Mouse (Mus musculus) layer of hippocampus, adult 9-11 months (tissue): ENCODE results near the gene Zfp346.
"Not testable (repeated sequence)": the region's sequence is repeated elsewhere in the genome, so short reads cannot be mapped to it uniquely, and the experiment has no call there.

ENCODE experiments used
- DNase-seq: peaks from one replicate; pipeline ENCODE4 v3.0.0; 2022

The Zfp346 gene

DNA sequence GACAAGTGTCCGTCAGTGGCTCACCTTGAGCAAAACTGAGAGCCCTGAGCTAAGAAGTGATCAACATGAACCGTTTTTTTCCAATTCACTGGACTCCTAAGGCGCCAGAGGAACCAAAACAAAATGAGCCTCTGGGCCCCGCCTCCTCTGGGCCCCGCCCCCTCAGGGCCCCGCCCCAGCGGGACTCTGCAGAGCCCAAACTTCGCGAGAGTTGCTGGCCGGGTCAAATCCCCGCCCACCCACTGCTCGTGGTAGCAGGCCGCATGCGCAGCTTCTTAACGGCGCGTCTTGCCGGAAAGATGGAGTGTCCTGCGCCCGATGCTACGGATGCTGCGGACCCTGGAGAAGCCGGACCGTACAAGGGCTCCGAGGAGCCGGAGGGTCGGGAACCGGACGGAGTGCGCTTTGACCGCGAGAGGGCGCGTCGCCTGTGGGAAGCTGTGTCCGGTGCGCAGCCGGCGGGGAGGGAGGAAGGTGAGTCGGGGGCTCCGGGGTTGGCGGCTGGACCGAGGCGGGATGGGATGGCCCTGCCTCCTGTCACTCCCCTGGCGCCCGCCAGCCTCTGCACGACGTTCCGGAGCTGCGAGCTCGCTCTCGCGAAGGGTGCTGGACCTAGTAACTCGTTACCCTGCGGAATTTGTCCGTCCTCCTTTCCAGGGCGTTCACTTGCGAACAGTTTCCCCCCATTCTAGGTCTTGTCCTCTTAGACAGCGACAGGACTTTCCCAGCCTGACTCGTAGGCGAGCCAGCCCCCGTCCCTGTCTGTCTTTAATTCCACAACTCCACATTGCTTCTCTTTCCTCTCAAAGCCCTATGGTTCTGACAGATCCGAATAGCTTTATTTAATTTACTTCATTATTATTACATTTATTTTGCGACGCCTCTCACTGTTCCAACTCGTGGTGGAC lies at the start of gene Zfp346:
Gene Zfp346, plus strand, starts transcription at position 267 of the 908 bp plus-strand sequence.
- DNase-seq: peak; percentile 97

DNA sequence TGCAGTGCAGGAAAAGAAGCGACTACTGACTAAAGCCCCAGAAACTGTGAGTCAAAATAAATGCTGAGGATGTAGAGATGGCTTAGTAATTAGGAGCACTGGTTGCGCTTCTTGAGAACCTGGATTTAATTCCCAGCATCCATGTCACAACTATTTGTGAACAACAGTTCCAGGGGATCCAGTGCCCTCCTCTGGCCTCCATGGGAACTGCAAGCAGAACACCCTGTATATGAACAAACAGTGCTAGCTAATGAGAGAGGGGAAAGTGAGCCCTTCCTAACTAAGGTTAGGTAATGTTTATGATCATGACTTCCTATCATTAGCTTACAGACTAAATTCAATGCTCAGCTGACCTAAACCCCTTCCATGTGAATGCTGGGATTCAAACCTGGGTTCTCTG lies 47.1 kb upstream of the Zfp346 start:
- DNase-seq: no peak

DNA sequence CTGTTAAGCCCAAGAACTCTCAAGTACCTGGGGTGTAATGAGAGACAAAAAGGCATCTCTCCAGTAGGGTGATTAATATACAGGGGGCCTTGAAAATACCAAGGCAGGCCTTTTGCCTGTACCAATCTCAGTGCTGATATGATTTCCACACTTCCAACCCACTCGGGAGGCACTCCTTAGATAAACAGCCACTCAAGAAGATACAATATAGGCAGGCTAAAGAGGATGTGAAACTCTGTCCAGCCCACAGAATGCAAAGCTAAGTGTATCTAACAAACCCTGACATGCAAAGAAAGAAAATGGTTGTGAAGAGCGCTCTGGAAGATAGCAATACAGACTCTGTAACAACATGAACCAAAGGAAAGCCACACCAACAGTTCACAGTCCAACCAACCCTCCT lies 41.8 kb upstream of the Zfp346 start:
- DNase-seq: no peak

- DNase-seq: no peak
Measured at GRCm38 (mm10) chr13:55069719-55070118, 35.4 kb upstream of the Zfp346 start.

- DNase-seq: no peak
Measured at GRCm38 (mm10) chr13:55071322-55071721, 33.8 kb upstream of the Zfp346 start.

GRCm38 (mm10) chr13:55075597-55075996 lies 29.5 kb upstream of the Zfp346 start:
- DNase-seq: no peak

- peak; percentile 55 for DNase-seq
Measured at GRCm38 (mm10) chr13:55092588-55092987, 12.5 kb upstream of the Zfp346 start.

DNA sequence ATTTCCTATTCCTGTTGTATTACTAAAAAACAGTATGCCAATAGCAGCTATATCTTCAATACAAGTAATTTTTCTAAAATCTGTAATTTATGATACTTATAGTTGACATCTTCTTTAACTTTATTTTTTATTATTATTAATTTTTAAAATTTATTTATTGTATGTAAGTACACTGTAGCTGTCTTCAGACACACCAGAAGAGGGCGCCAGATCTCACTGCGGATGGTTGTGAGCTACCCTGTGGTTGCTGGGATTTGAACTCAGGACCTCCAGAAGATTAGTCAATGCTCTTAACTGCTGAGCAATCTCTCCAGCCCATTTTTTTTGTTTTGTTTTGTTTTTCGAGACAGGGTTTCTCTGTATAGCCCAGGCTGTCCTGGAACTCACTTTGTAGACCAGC lies 7.3 kb upstream of the Zfp346 start:
- not testable (repeated sequence) for DNase-seq

DNA sequence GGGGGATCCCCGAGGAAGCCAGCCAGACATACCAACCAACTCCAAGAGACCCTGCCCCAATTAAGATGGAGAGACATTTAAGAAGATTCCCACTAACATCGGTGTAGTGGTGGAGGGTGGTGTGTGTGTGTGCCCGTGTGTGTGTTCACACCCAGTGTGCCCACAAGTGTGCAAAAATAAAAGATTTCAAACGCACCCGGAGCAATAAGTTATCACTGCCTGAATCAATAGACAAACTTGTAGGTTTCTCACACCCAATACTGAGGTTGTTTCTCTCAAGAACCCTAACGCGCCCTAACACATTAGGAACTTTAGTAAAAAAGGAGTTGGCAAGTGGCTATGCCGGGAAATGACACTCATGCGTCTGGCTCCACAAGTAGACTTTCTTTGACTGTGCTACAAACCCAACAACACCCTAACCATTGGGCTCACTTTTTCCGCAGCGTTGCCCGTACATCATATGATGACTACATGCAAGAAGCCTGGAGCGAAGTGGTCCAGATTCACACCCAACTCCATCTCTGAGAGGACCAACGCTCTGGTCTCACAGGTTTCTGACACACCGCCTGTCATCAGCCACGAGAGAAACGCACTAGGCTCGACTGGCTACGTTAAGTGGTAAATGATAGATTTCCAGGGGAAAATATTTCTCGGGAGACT lies 5.9 kb upstream of the Zfp346 start:
- DNase-seq: no peak

- DNase-seq: peak; percentile 86
Measured at GRCm38 (mm10) chr13:55099726-55100478, 5.2 kb upstream of the Zfp346 start, which contains the start of gene Uimc1. Gene Uimc1, minus strand, starts transcription at chr13:55100300.

DNA sequence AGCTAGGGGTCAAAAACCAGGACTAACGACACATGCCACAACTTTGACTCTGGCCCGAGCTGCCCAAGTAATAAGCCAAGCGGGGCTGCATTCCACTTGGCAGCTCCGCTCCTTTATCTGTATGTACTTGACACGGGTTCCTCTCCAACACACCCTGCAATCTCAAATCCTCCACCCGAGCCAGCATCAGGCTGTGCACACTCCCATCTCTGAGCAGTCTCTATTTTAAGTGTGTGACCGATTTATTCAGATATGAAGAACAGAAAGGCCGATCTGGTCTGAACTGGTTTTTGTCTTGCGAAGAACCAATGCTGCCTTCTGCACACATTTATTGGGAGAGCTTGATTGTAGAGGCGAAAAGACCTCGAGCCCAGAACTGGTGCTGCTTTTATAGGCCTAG lies 3.5 kb upstream of the Zfp346 start:
- no peak for DNase-seq

- DNase-seq: no peak
Measured at GRCm38 (mm10) chr13:55102366-55102765, 2.7 kb upstream of the Zfp346 start.

DNA sequence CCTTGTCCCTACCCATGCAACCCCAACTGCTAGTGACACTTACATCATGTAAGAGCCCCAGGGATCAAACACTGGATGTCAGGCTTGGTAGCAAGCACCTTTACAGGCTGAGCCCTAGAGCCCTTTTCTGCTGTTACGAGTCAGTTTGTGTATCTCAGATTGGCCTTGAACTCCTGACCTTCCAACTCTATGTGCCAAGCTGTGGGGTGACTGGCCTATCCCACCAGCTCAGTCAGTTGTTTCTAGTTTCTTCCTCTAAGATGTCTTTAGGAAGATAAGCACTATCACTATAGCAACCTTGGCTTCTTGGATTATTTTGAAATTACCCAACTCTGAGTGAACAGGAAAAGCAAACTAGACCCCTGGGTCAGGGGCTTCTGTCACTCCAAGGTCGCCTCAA lies 1.8 kb upstream of the Zfp346 start:
- no peak for DNase-seq

GRCm38 (mm10) chr13:55105953-55106691 lies 1.0 kb downstream of the Zfp346 start:
- DNase-seq: no peak

- no peak for DNase-seq
Measured at GRCm38 (mm10) chr13:55107116-55107515, 2.0 kb downstream of the Zfp346 start.

GRCm38 (mm10) chr13:55107694-55108093 lies 2.6 kb downstream of the Zfp346 start:
- DNase-seq: peak; percentile 56

DNA sequence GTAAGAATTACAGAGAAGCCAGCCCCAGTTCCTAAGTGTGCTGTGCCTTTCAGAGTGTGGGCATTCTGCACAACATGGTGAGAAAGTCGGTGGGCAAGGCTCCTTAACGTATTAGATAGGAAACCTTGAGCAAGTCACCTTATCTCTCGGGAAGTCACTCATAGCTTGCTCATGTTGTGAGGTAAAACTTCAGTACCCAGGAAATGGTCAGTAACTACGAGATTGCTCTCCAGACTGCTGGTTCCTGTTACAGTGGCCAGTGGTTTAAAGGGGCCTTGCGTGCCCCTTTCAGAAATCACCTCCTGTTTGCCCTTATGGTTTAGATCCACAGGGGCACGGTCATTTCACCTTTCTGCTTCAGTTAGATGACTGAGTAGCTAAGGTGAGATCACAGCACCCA lies 9.3 kb downstream of the Zfp346 start:
- DNase-seq: no peak

- no peak for DNase-seq
Measured at GRCm38 (mm10) chr13:55124903-55125302, 19.8 kb downstream of the Zfp346 start.

DNA sequence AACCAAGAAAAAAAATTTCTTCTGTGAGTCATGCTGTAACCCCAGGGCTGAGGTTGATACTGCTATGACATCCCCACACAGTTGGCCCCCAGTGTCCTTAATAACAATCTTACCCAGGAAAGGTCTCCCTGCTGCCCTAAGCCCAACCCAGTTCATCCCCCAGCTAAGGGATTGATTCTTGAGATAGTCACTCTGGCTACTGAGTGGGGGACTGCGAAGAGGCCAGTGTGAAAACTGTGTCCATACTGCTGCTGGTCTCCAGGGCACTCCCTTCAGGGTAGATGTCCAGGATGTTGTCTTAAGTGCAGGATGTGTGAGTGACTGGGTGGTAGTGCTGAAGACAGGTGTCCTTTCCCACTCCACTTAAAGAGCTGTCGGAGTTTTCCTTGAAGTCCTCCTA lies 28.3 kb downstream of the Zfp346 start, which contains the start of gene Gm17617:
Gene Gm17617, minus strand, starts transcription at position 101 of the 400 bp plus-strand sequence.
- DNase-seq: no peak

- DNase-seq: no peak
Measured at GRCm38 (mm10) chr13:55135382-55135781, 30.3 kb downstream of the Zfp346 start.

DNA sequence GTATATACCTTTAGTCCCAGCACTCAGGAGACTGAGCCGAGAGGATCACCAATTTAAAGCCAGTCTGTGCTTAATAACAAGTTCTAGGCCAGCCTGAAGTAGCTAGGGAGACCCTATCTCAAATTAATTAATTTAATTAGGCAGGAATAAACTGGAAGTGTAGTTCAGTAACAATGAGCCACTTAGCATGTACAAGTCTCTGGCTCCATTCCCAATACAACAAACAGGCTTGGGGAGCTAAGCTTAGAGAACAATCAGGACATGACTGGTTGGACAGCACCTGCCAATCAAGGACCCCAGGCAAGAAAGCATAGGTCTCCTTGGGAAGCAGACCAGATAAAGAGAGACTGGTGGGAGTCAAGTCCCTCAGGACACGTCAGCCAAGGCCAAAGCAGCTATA lies 35.2 kb downstream of the Zfp346 start:
- no peak for DNase-seq

DNA sequence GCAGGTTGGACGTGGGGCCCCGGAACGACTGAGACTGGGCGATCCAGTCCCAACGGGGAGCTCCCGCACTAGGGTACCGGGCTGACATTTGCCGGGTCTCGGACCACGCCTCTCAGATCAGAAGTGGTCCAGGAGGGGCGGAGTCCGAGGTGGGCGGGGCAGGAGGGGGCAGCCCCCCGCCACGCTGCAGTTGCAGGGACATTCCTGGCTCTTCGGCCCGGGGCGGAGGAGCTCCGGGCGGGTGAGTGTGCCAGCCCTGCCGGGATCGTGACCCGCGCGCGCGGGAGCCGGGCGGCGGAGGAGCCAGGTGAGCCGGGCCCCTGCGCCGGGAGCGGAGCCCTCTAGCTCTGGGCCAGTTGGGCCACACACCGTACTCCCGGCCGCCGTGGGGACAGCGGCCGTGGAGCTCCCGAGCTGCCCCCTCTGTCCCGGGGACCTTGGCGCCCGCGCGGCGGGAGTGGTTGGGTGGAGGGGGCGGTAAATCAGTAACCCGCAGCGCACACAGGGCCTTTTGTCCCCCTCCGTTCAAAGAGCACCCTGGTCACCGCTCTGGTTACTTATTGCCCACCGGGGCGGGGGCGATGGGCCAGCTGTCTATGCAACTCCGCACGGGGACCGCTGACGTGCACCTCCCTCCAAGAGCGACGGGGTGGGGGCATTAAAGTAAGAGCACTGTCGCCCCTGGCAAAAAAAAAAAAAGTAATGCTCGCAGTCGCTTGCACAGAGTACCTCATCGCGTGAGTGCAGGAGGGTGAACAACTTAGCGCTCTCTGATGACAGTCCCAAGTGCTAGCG lies 47.7 kb downstream of the Zfp346 start, which contains the start of gene Fgfr4:
Gene Fgfr4, plus strand, starts transcription at position 20 of the 795 bp plus-strand sequence.
- no peak for DNase-seq
